Mouse (Mus musculus): ENCODE results near the gene Tpst2. TPM values are rescaled to one million over a fixed set of nuclear protein-coding genes. Genes with fewer than 3 reads are reported as not detected.
A peak's percentile ranks its signal among the peaks of the same experiment; 100 is the strongest.

Gene Tpst2
- 51.0 and 52.0 TPM in 2 replicates for polyA plus RNA-seq (2015; fragmentation: Nextera tagmentation; extraction: Ambion mirVana)

GRCm38 (mm10) chr5:112276267-112276873 lies at the start of gene Tpst2:
Gene Tpst2 (plus strand): TSS chr5:112276691.
- H3K36me3 ChIP-seq, result no peaks in the 10 kb centered on the region
- peak; percentile 97 for ATAC-seq (ENCODE audit: insufficient number of reproducible peaks, low FRiP score, low TSS enrichment, low read depth)
- no peaks in the 10 kb centered on the region for H3K9me3 ChIP-seq (replicated peaks)
- peak within 1 kb of the TSS; percentile 77 for H3K9ac ChIP-seq
- H3K27ac ChIP-seq (replicated peaks), result peak within 1 kb of the TSS; percentile 68
- under 1% methylated on average over 62 of the region's 62 CpGs for WGBS
- no peaks in the 10 kb centered on the region; the same call in 1 of the 2 replicates for H3K27me3 ChIP-seq
- H3K4me3 ChIP-seq (replicated peaks), result peak within 1 kb of the TSS; percentile 82
- peaks cover 45% of the 10 kb centered on the region for H3K4me1 ChIP-seq
- peak within 1 kb of the TSS; percentile 79 for H3K4me2 ChIP-seq (replicated peaks)

- H3K27me3 ChIP-seq, result peaks cover 68% of the 10 kb centered on the region
- ATAC-seq (ENCODE audit: insufficient number of reproducible peaks, low FRiP score, low TSS enrichment, low read depth), result 0 out of 2 replicates have a peak, but pooled peaks have one; percentile 43
These were observed 49.1 kb upstream of the Tpst2 start for GRCm38 (mm10) chr5:112227354-112227753.

GRCm38 (mm10) chr5:112227898-112228239 lies 48.6 kb upstream of the Tpst2 start:
- no peaks in the 10 kb centered on the region for H3K9me3 ChIP-seq (replicated peaks)
- peak overlapping the region; percentile 79 for H3K4me2 ChIP-seq (replicated peaks)
- H3K27ac ChIP-seq (replicated peaks), result no peak overlapping the region
- no peak for ATAC-seq (ENCODE audit: insufficient number of reproducible peaks, low FRiP score, low TSS enrichment, low read depth)
- H3K27me3 ChIP-seq, result peaks cover 68% of the 10 kb centered on the region
- peaks cover 21% of the 10 kb centered on the region for H3K4me1 ChIP-seq
- H3K9ac ChIP-seq, result no peak overlapping the region
- no peaks in the 10 kb centered on the region for H3K36me3 ChIP-seq
- H3K4me3 ChIP-seq (replicated peaks), result peak overlapping the region; percentile 41
- WGBS, result 3% methylated on average over 13 of the region's 13 CpGs

More at GRCm38 (mm10) chr5:112227354-112227753, 49.1 kb upstream of the Tpst2 start:
- under 1% methylated on average over 30 of the region's 30 CpGs for WGBS
- no peaks in the 10 kb centered on the region for H3K36me3 ChIP-seq
- peaks cover 21% of the 10 kb centered on the region for H3K4me1 ChIP-seq
- H3K4me2 ChIP-seq (replicated peaks), result peak overlapping the region; percentile 79
- peak overlapping the region; percentile 41 for H3K4me3 ChIP-seq (replicated peaks)
- H3K27ac ChIP-seq (replicated peaks), result no peak overlapping the region
- H3K9me3 ChIP-seq (replicated peaks), result no peaks in the 10 kb centered on the region
- H3K9ac ChIP-seq, result 0 out of 2 replicates have a peak overlapping the region, but pooled peaks have one; percentile 12

GRCm38 (mm10) chr5:112228240-112229076 lies 48.0 kb upstream of the Tpst2 start:
- H3K36me3 ChIP-seq, result no peaks in the 10 kb centered on the region
- H3K4me3 ChIP-seq (replicated peaks), result peak overlapping the region; percentile 41
- no peak overlapping the region for H3K27ac ChIP-seq (replicated peaks)
- peak overlapping the region; percentile 7; the same call in 1 of the 2 replicates for H3K9ac ChIP-seq
- peaks cover 68% of the 10 kb centered on the region for H3K27me3 ChIP-seq
- H3K4me1 ChIP-seq, result peaks cover 21% of the 10 kb centered on the region
- ATAC-seq (ENCODE audit: insufficient number of reproducible peaks, low FRiP score, low TSS enrichment, low read depth), result 0 out of 2 replicates have a peak, but pooled peaks have one; percentile 12
- H3K4me2 ChIP-seq (replicated peaks), result peak overlapping the region; percentile 79
- H3K9me3 ChIP-seq (replicated peaks), result no peaks in the 10 kb centered on the region
- under 1% methylated on average over 57 of the region's 57 CpGs for WGBS

- Histone ChIP-seq H3K36me3 (no peaks in the 10 kb centered on the region), H3K27me3 (peaks cover 43% of the 10 kb centered on the region), H3K27ac (replicated peaks) (no peak overlapping the region), H3K4me3 (replicated peaks) (no peak overlapping the region), H3K4me1 (peaks cover 6% of the 10 kb centered on the region; the same call in 1 of the 2 replicates), H3K9me3 (replicated peaks) (no peaks in the 10 kb centered on the region), H3K9ac (no peak overlapping the region), H3K4me2 (replicated peaks) (no peak overlapping the region)
- no peak for ATAC-seq (ENCODE audit: insufficient number of reproducible peaks, low FRiP score, low TSS enrichment, low read depth)
- WGBS, result 53% methylated on average over 5 of the region's 5 CpGs
These were observed 40.7 kb upstream of the Tpst2 start for GRCm38 (mm10) chr5:112235806-112236205.

- no peak overlapping the region for H3K27ac ChIP-seq (replicated peaks)
- H3K27me3 ChIP-seq, result peaks cover 35% of the 10 kb centered on the region
- H3K9me3 ChIP-seq (replicated peaks), result no peaks in the 10 kb centered on the region
- H3K36me3 ChIP-seq, result no peaks in the 10 kb centered on the region
- no peak overlapping the region for H3K4me3 ChIP-seq (replicated peaks)
- no peak overlapping the region for H3K9ac ChIP-seq
- no peak for ATAC-seq (ENCODE audit: insufficient number of reproducible peaks, low FRiP score, low TSS enrichment, low read depth)
- H3K4me2 ChIP-seq (replicated peaks), result no peak overlapping the region
- WGBS, result 70% methylated on average over 2 of the region's 2 CpGs
- peaks cover 6% of the 10 kb centered on the region; the same call in 1 of the 2 replicates for H3K4me1 ChIP-seq
These were observed 39.9 kb upstream of the Tpst2 start for GRCm38 (mm10) chr5:112236631-112237030.

DNA sequence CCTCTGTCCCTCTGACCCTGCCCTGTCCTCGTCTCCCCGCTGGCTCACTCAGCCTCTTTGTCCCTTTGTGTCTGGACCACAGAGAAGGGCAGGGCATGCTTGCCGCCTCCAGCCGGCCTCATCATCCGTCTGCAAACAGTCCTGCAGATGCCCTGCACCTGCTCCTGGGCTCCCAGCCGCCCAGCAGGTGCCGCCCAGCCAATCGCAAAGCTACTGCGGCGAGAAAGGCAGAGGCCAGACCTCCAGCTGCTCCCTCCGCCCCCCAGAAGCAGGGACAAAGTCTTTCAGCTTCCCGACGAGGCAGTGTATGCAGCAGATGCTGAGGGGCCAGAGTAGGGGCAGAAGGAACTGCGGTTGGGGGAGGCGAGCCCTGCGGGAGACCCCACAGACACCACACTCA lies 39.1 kb upstream of the Tpst2 start:
- no peaks in the 10 kb centered on the region for H3K36me3 ChIP-seq
- no peak overlapping the region for H3K27ac ChIP-seq (replicated peaks)
- WGBS, result 1% methylated on average over 16 of the region's 16 CpGs
- no peak overlapping the region for H3K4me2 ChIP-seq (replicated peaks)
- peaks cover 6% of the 10 kb centered on the region; the same call in 1 of the 2 replicates for H3K4me1 ChIP-seq
- ATAC-seq (ENCODE audit: insufficient number of reproducible peaks, low FRiP score, low TSS enrichment, low read depth), result peak; percentile 37; the same call in 1 of the 2 replicates
- H3K9ac ChIP-seq, result no peak overlapping the region
- H3K27me3 ChIP-seq, result peaks cover 33% of the 10 kb centered on the region
- H3K9me3 ChIP-seq (replicated peaks), result no peaks in the 10 kb centered on the region
- H3K4me3 ChIP-seq (replicated peaks), result no peak overlapping the region

- no peaks in the 10 kb centered on the region for H3K9me3 ChIP-seq (replicated peaks)
- no peak overlapping the region for H3K9ac ChIP-seq
- WGBS, result 43% methylated on average over 9 of the region's 9 CpGs
- no peaks in the 10 kb centered on the region for H3K36me3 ChIP-seq
- H3K4me1 ChIP-seq, result peaks cover 6% of the 10 kb centered on the region; the same call in 1 of the 2 replicates
- peaks cover 33% of the 10 kb centered on the region for H3K27me3 ChIP-seq
- no peak overlapping the region for H3K4me2 ChIP-seq (replicated peaks)
- H3K4me3 ChIP-seq (replicated peaks), result no peak overlapping the region
- H3K27ac ChIP-seq (replicated peaks), result no peak overlapping the region
- no peak for ATAC-seq (ENCODE audit: insufficient number of reproducible peaks, low FRiP score, low TSS enrichment, low read depth)
These were observed 38.5 kb upstream of the Tpst2 start for GRCm38 (mm10) chr5:112237866-112238570.

DNA sequence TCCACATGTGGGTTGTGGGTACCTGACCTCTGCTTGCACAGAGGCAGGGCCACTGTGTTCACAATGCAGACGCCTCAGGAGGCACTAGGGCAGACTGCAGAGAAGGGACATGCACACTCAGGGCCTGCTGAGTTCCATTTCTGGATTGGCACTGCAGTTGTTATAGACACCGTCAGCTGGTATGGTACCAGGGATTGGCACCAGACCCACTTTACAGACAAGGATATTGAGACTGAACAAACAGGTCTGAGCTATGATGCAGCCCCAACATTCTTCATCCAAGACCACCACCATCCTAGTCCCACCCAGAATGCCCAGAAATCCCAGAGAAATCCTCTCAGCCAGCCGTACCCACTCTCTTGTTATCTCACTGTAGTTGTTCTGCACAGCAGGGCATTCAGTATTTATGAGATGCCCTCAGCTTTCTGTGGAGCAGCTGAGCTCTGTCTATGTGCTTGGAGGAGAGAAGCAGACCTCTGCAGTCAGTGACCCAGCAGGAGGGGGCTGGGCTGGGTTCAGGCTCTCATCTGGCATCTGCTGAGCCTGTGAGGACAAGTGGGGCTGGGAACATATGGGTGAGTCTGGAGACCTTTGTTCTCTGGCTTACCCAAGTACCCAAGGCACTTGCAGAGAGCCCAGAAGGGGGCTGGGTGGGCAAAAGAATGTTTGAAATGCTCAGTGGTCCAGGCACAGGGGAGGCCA lies 37.6 kb upstream of the Tpst2 start:
- Histone ChIP-seq H3K27ac (replicated peaks) (no peak overlapping the region), H3K4me1 (peaks cover 6% of the 10 kb centered on the region; the same call in 1 of the 2 replicates), H3K27me3 (peaks cover 33% of the 10 kb centered on the region), H3K9ac (no peak overlapping the region), H3K9me3 (replicated peaks) (no peaks in the 10 kb centered on the region), H3K4me2 (replicated peaks) (no peak overlapping the region), H3K36me3 (no peaks in the 10 kb centered on the region), H3K4me3 (replicated peaks) (no peak overlapping the region)
- peak; percentile 13; the same call in 1 of the 2 replicates for ATAC-seq (ENCODE audit: insufficient number of reproducible peaks, low FRiP score, low TSS enrichment, low read depth)
- WGBS, result 66% methylated on average over 3 of the region's 3 CpGs

- peak overlapping the region; percentile 21; the same call in 1 of the 2 replicates for H3K4me3 ChIP-seq (replicated peaks)
- H3K4me2 ChIP-seq (replicated peaks), result peak overlapping the region; percentile 39
- 0 out of 2 replicates have a peak overlapping the region, but pooled peaks have one; percentile 24 for H3K9ac ChIP-seq
- peaks cover 32% of the 10 kb centered on the region for H3K27me3 ChIP-seq
- no peak overlapping the region for H3K27ac ChIP-seq (replicated peaks)
- H3K36me3 ChIP-seq, result no peaks in the 10 kb centered on the region
- 4% methylated on average over 10 of the region's 10 CpGs for whole genome bisulfite sequencing
- ATAC-seq (ENCODE audit: insufficient number of reproducible peaks, low FRiP score, low TSS enrichment, low read depth), result peak; percentile 17; the same call in 1 of the 2 replicates
- no peaks in the 10 kb centered on the region for H3K9me3 ChIP-seq (replicated peaks)
- H3K4me1 ChIP-seq, result peaks cover 6% of the 10 kb centered on the region; the same call in 1 of the 2 replicates
These were observed 35.7 kb upstream of the Tpst2 start for GRCm38 (mm10) chr5:112240761-112241160.

Data from embryonic facial prominence, embryonic 15.5 days (tissue).